Mouse (Mus musculus) cortical plate, adult 2 months (tissue): ENCODE measurements around the gene Gm10553.
"Not testable (repeated sequence)": the region's sequence is repeated elsewhere in the genome, so short reads cannot be mapped to it uniquely, and the experiment has no call there.

Experiments
- CTCF ChIP-seq: fragments of 200-500 bp; IDR thresholded peaks from 2 replicates; pipeline ENCODE4 v1.5.1; 2011; ENCODE audit warnings: mild to moderate bottlenecking, control low read depth, low read length; ENCODE audit not compliant: insufficient read depth; ENCODE audit errors: extremely low read depth
- POLR2A ChIP-seq: fragments of 200-500 bp; IDR thresholded peaks from 2 replicates; pipeline ENCODE4 v1.6.1; 2011; ENCODE audit warnings: mild to moderate bottlenecking, low read length, control low read depth; ENCODE audit not compliant: insufficient read depth; ENCODE audit errors: extremely low read depth

DNA sequence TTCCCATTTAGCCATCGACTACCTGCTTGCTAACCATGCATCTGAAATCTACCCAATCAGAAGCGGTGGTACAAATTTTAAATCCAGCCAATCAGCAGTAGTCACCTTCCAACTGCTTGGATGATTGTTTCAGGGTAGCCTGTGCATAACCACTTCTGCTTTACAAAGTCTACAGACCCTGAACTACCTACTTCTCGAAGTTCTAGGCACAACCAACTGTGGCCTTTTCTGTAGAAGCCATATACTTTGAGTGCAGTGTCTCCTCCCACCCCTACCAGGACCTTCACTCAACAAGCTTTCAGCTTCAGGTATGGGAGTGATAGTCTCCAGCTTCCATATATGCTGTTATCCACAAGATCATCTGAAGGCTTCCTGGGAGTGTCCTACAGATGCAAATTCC is 7.8 kb upstream of the Gm10553 start:
- TF ChIP-seq CTCF, POLR2A: not testable (repeated sequence)
